Mouse (Mus musculus): Measurements from ENCODE around the gene Ift81. TPM values are rescaled to one million over a fixed set of nuclear protein-coding genes. Genes with fewer than 3 reads are reported as not detected.
A peak's percentile ranks its signal among the peaks of the same experiment; 100 is the strongest.

Gene Ift81
- polyA plus RNA-seq, 1 experiment from 2014 or later: 41.8 TPM

- Histone ChIP-seq H3K4me1 (replicated peaks) (peaks cover 40% of the 10 kb centered on the region), H3K9ac (replicated peaks) (no peak overlapping the region)
- ATAC-seq (ENCODE audit: insufficient number of reproducible peaks, insufficient read depth, low FRiP score, low TSS enrichment, low read depth): no peak; the same call in 1 of the 2 replicates
These were observed 86.6 kb downstream of the Ift81 start for GRCm38 (mm10) chr5:122527761-122528160.

GRCm38 (mm10) chr5:122526878-122527730, 87.2 kb downstream of the Ift81 start:
- Histone ChIP-seq H3K4me3 (replicated peaks) (no peak overlapping the region), H3K9ac (replicated peaks) (no peak overlapping the region), H3K27me3 (no peaks in the 10 kb centered on the region), H3K9me3 (peaks cover 4% of the 10 kb centered on the region; the same call in 1 of the 2 replicates), H3K4me1 (replicated peaks) (peaks cover 40% of the 10 kb centered on the region), H3K27ac (peak overlapping the region; percentile 84), H3K4me2 (peak overlapping the region; percentile 25), H3K36me3 (no peaks in the 10 kb centered on the region; the same call in 1 of the 2 replicates)
- ATAC-seq (ENCODE audit: insufficient number of reproducible peaks, insufficient read depth, low FRiP score, low TSS enrichment, low read depth): no peak
- 70% methylated on average over 15 of the region's 15 CpGs for WGBS

More at GRCm38 (mm10) chr5:122527761-122528160, 86.6 kb downstream of the Ift81 start:
- Histone ChIP-seq H3K27me3 (no peaks in the 10 kb centered on the region), H3K4me2 (peak overlapping the region; percentile 25), H3K9me3 (peaks cover 4% of the 10 kb centered on the region; the same call in 1 of the 2 replicates), H3K27ac (peak overlapping the region; percentile 84), H3K36me3 (no peaks in the 10 kb centered on the region; the same call in 1 of the 2 replicates), H3K4me3 (replicated peaks) (no peak overlapping the region)
- 19% methylated on average over 11 of the region's 11 CpGs for WGBS

GRCm38 (mm10) chr5:122526405-122526804, 87.9 kb downstream of the Ift81 start:
- no peak overlapping the region for H3K27ac ChIP-seq

GRCm38 (mm10) chr5:122525238-122525931, 88.9 kb downstream of the Ift81 start:
- H3K4me2 ChIP-seq: no peak overlapping the region
- WGBS: 77% methylated on average over 14 of the region's 14 CpGs
- H3K4me3 ChIP-seq (replicated peaks): no peak overlapping the region
- peaks cover 4% of the 10 kb centered on the region; the same call in 1 of the 2 replicates for H3K9me3 ChIP-seq
- H3K27me3 ChIP-seq: no peaks in the 10 kb centered on the region
- no peak overlapping the region for H3K27ac ChIP-seq
- no peak overlapping the region for H3K9ac ChIP-seq (replicated peaks)
- peaks cover 39% of the 10 kb centered on the region for H3K4me1 ChIP-seq (replicated peaks)
- no peaks in the 10 kb centered on the region for H3K36me3 ChIP-seq
- no peak for ATAC-seq (ENCODE audit: insufficient number of reproducible peaks, insufficient read depth, low FRiP score, low TSS enrichment, low read depth)

More at GRCm38 (mm10) chr5:122526405-122526804, 87.9 kb downstream of the Ift81 start:
- H3K9me3 ChIP-seq: peaks cover 4% of the 10 kb centered on the region; the same call in 1 of the 2 replicates
- ATAC-seq (ENCODE audit: insufficient number of reproducible peaks, insufficient read depth, low FRiP score, low TSS enrichment, low read depth): no peak
- no peak overlapping the region for H3K4me2 ChIP-seq
- no peaks in the 10 kb centered on the region; the same call in 1 of the 2 replicates for H3K36me3 ChIP-seq
- no peak overlapping the region for H3K4me3 ChIP-seq (replicated peaks)
- no peaks in the 10 kb centered on the region for H3K27me3 ChIP-seq
- H3K9ac ChIP-seq (replicated peaks): no peak overlapping the region
- WGBS: 92% methylated on average over 9 of the region's 9 CpGs
- peaks cover 40% of the 10 kb centered on the region for H3K4me1 ChIP-seq (replicated peaks)

- Histone ChIP-seq H3K9ac (replicated peaks) (no peak overlapping the region), H3K27ac (no peak overlapping the region), H3K9me3 (peaks cover 4% of the 10 kb centered on the region; the same call in 1 of the 2 replicates), H3K4me2 (no peak overlapping the region), H3K36me3 (no peaks in the 10 kb centered on the region), H3K4me1 (replicated peaks) (peaks cover 34% of the 10 kb centered on the region), H3K27me3 (no peaks in the 10 kb centered on the region), H3K4me3 (replicated peaks) (no peak overlapping the region)
- 77% methylated on average over 4 of the region's 4 CpGs for WGBS
- no peak for ATAC-seq (ENCODE audit: insufficient number of reproducible peaks, insufficient read depth, low FRiP score, low TSS enrichment, low read depth)
These were observed 89.5 kb downstream of the Ift81 start for GRCm38 (mm10) chr5:122524854-122525237.

- H3K27me3 ChIP-seq: no peaks in the 10 kb centered on the region
- H3K27ac ChIP-seq: no peak overlapping the region
- H3K9ac ChIP-seq (replicated peaks): no peak overlapping the region
- no peak overlapping the region for H3K4me3 ChIP-seq (replicated peaks)
- no peak overlapping the region for H3K4me2 ChIP-seq
- H3K36me3 ChIP-seq: no peaks in the 10 kb centered on the region
- H3K9me3 ChIP-seq: peaks cover 4% of the 10 kb centered on the region; the same call in 1 of the 2 replicates
- peaks cover 28% of the 10 kb centered on the region for H3K4me1 ChIP-seq (replicated peaks)
- 77% methylated on average over 3 of the region's 3 CpGs for WGBS
- ATAC-seq (ENCODE audit: insufficient number of reproducible peaks, insufficient read depth, low FRiP score, low TSS enrichment, low read depth): no peak
These were observed 90.1 kb downstream of the Ift81 start for GRCm38 (mm10) chr5:122524244-122524643.

- Histone ChIP-seq H3K4me2 (no peak overlapping the region), H3K4me3 (replicated peaks) (no peak overlapping the region), H3K9ac (replicated peaks) (no peak overlapping the region), H3K4me1 (replicated peaks) (peaks cover 12% of the 10 kb centered on the region), H3K36me3 (no peaks in the 10 kb centered on the region), H3K27me3 (no peaks in the 10 kb centered on the region), H3K27ac (no peak overlapping the region), H3K9me3 (no peaks in the 10 kb centered on the region)
- ATAC-seq (ENCODE audit: insufficient number of reproducible peaks, insufficient read depth, low FRiP score, low TSS enrichment, low read depth): no peak
- WGBS: 52% methylated on average over 3 of the region's 3 CpGs
These were observed 93.2 kb downstream of the Ift81 start for GRCm38 (mm10) chr5:122521130-122521473.

- 55% methylated on average over 23 of the region's 23 CpGs for WGBS
- H3K4me2 ChIP-seq: no peak overlapping the region
These were observed 93.8 kb downstream of the Ift81 start for GRCm38 (mm10) chr5:122520254-122521129.

GRCm38 (mm10) chr5:122519043-122519660, 95.2 kb downstream of the Ift81 start:
- Histone ChIP-seq H3K27ac (no peak overlapping the region), H3K4me1 (replicated peaks) (peaks cover 15% of the 10 kb centered on the region), H3K4me2 (no peak overlapping the region), H3K9me3 (no peaks in the 10 kb centered on the region), H3K9ac (replicated peaks) (no peak overlapping the region), H3K27me3 (no peaks in the 10 kb centered on the region), H3K4me3 (replicated peaks) (no peak overlapping the region), H3K36me3 (no peaks in the 10 kb centered on the region)
- no peak for ATAC-seq (ENCODE audit: insufficient number of reproducible peaks, insufficient read depth, low FRiP score, low TSS enrichment, low read depth)
- 33% methylated on average over 7 of the region's 7 CpGs for WGBS

More at GRCm38 (mm10) chr5:122520254-122521129, 93.8 kb downstream of the Ift81 start:
- H3K27me3 ChIP-seq: no peaks in the 10 kb centered on the region
- no peak overlapping the region for H3K9ac ChIP-seq (replicated peaks)
- no peaks in the 10 kb centered on the region for H3K36me3 ChIP-seq
- no peak overlapping the region for H3K27ac ChIP-seq
- H3K9me3 ChIP-seq: no peaks in the 10 kb centered on the region
- ATAC-seq (ENCODE audit: insufficient number of reproducible peaks, insufficient read depth, low FRiP score, low TSS enrichment, low read depth): no peak
- H3K4me3 ChIP-seq (replicated peaks): no peak overlapping the region
- peaks cover 12% of the 10 kb centered on the region for H3K4me1 ChIP-seq (replicated peaks)

- H3K4me1 ChIP-seq (replicated peaks): peaks cover 21% of the 10 kb centered on the region
- ATAC-seq (ENCODE audit: insufficient number of reproducible peaks, insufficient read depth, low FRiP score, low TSS enrichment, low read depth): no peak
- H3K27ac ChIP-seq: no peak overlapping the region
- H3K4me2 ChIP-seq: no peak overlapping the region
- no peak overlapping the region for H3K4me3 ChIP-seq (replicated peaks)
- no peaks in the 10 kb centered on the region for H3K9me3 ChIP-seq
- no peaks in the 10 kb centered on the region for H3K36me3 ChIP-seq
- WGBS: 34% methylated on average over 8 of the region's 8 CpGs
- no peaks in the 10 kb centered on the region for H3K27me3 ChIP-seq
- H3K9ac ChIP-seq (replicated peaks): no peak overlapping the region
These were observed 96.1 kb downstream of the Ift81 start for GRCm38 (mm10) chr5:122518247-122518646.

All from limb, embryonic 12.5 days (tissue).